Mouse (Mus musculus): ENCODE measurements around the gene Arhgap17.

The Arhgap17 gene

GRCm38 (mm10) chr7:123336322-123336721 is 33.4 kb downstream of the Arhgap17 start:
- DNase-seq, result no peak

- no peak for DNase-seq
Measured at GRCm38 (mm10) chr7:123330506-123330905, 39.2 kb downstream of the Arhgap17 start.

- DNase-seq, result no peak
Measured at GRCm38 (mm10) chr7:123327909-123328308, 41.8 kb downstream of the Arhgap17 start.

GRCm38 (mm10) chr7:123326901-123327300 is 42.8 kb downstream of the Arhgap17 start:
- DNase-seq, result no peak

GRCm38 (mm10) chr7:123326062-123326461 is 43.7 kb downstream of the Arhgap17 start:
- DNase-seq, result no peak

GRCm38 (mm10) chr7:123324105-123324504 is 45.6 kb downstream of the Arhgap17 start:
- DNase-seq, result no peak

- DNase-seq, result no peak
Measured at GRCm38 (mm10) chr7:123323388-123323787, 46.3 kb downstream of the Arhgap17 start.

- DNase-seq, result no peak
Measured at GRCm38 (mm10) chr7:123322452-123323121, 47.1 kb downstream of the Arhgap17 start.

GRCm38 (mm10) chr7:123312738-123313137 is 57.0 kb downstream of the Arhgap17 start:
- DNase-seq, result no peak

GRCm38 (mm10) chr7:123311836-123312235 is 57.9 kb downstream of the Arhgap17 start:
- peak; percentile 60 for DNase-seq

- DNase-seq, result no peak
Measured at GRCm38 (mm10) chr7:123307887-123308558, 61.7 kb downstream of the Arhgap17 start.

- no peak for DNase-seq
Measured at GRCm38 (mm10) chr7:123307236-123307635, 62.5 kb downstream of the Arhgap17 start.

- DNase-seq, result no peak
Measured at GRCm38 (mm10) chr7:123305397-123305796, 64.3 kb downstream of the Arhgap17 start.

- DNase-seq, result no peak
Measured at GRCm38 (mm10) chr7:123300258-123300657, 69.5 kb downstream of the Arhgap17 start.

- DNase-seq, result no peak
Measured at GRCm38 (mm10) chr7:123298225-123298624, 71.5 kb downstream of the Arhgap17 start.

GRCm38 (mm10) chr7:123296097-123296496 is 73.6 kb downstream of the Arhgap17 start:
- no peak for DNase-seq

GRCm38 (mm10) chr7:123295423-123295822 is 74.3 kb downstream of the Arhgap17 start:
- DNase-seq, result no peak

- no peak for DNase-seq
Measured at GRCm38 (mm10) chr7:123293898-123294297, 75.8 kb downstream of the Arhgap17 start.

- DNase-seq, result no peak
Measured at GRCm38 (mm10) chr7:123291942-123292341, 77.8 kb downstream of the Arhgap17 start.

- DNase-seq, result no peak
Measured at GRCm38 (mm10) chr7:123289176-123289575, 80.5 kb downstream of the Arhgap17 start.

- no peak for DNase-seq
Measured at GRCm38 (mm10) chr7:123287903-123288302, 81.8 kb downstream of the Arhgap17 start.

- no peak for DNase-seq
Measured at GRCm38 (mm10) chr7:123285896-123286295, 83.8 kb downstream of the Arhgap17 start.

GRCm38 (mm10) chr7:123283826-123284225 is 85.9 kb downstream of the Arhgap17 start:
- peak; percentile 52 for DNase-seq

- DNase-seq, result no peak
Measured at GRCm38 (mm10) chr7:123279797-123280196, 89.9 kb downstream of the Arhgap17 start.

GRCm38 (mm10) chr7:123276568-123276967 is 93.1 kb downstream of the Arhgap17 start:
- DNase-seq, result no peak
